Mouse (Mus musculus): ENCODE measurements around the gene Lsm7. TPM values are rescaled to one million over a fixed set of nuclear protein-coding genes. Genes with fewer than 3 reads are reported as not detected.
"Not testable (repeated sequence)": the region's sequence is repeated elsewhere in the genome, so short reads cannot be mapped to it uniquely, and the experiment has no call there.

The Lsm7 gene
- total RNA-seq, 2 experiments from 2014 or later, result 24.7 to 78.9 TPM

- peak; percentile 0; the same call in 1 of the 2 replicates for ATAC-seq (replicated peaks; ENCODE audit: low FRiP score, poor library complexity, severe bottlenecking)
Measured at GRCm38 (mm10) chr10:80819406-80819805, 35.6 kb downstream of the Lsm7 start.

GRCm38 (mm10) chr10:80818599-80819281 lies 36.3 kb downstream of the Lsm7 start:
- ATAC-seq (replicated peaks; ENCODE audit: low FRiP score, poor library complexity, severe bottlenecking), result peak; percentile 99

DNA sequence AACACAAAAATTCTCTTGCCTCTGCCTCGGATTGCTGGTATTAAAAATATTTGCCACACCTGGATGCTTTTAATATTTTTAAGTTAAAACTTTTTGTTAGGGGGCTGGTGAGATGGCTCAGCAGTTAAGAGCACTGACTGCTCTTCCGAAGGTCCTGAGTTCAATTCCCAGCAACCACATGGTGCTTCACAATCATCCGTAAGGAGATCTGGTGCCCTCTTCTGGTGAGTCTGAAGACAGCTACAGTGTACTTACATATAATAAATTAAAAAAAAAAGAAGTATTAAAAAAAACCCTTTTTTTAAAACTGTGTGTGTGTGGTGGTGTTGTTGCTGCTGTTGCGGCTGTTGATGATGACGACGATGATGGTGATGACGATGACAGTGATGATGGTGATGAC lies 37.1 kb downstream of the Lsm7 start:
- ATAC-seq (replicated peaks; ENCODE audit: low FRiP score, poor library complexity, severe bottlenecking), result not testable (repeated sequence)

GRCm38 (mm10) chr10:80817164-80817563 lies 37.8 kb downstream of the Lsm7 start:
- no peak for ATAC-seq (replicated peaks; ENCODE audit: low FRiP score, poor library complexity, severe bottlenecking)

DNA sequence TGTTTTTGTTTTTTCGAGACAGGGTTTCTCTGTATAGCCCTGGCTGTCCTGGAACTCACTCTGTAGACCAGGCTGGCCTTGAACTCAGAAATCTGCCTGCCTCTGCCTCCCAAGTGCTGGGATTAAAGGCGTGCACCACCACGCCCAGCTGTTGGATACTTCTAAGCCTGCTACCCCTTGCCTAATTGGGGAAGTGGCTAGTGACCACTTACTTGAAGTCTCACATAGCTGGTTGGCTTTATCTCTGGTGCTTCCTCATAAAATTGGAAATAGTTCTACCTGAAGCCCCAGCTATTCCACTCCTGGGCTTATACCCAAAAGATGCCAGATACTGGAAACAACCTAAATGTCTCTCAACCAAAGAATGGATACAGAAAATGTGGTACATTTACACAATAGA lies 38.7 kb downstream of the Lsm7 start:
- not testable (repeated sequence) for ATAC-seq (replicated peaks; ENCODE audit: low FRiP score, poor library complexity, severe bottlenecking)

GRCm38 (mm10) chr10:80814800-80815199 lies 40.2 kb downstream of the Lsm7 start:
- ATAC-seq (replicated peaks; ENCODE audit: low FRiP score, poor library complexity, severe bottlenecking), result no peak

GRCm38 (mm10) chr10:80813366-80813765 lies 41.6 kb downstream of the Lsm7 start, which contains the start of gene Jsrp1:
Jsrp1 (minus strand) TSS chr10:80813498.
- ATAC-seq (replicated peaks; ENCODE audit: low FRiP score, poor library complexity, severe bottlenecking), result no peak

- ATAC-seq (replicated peaks; ENCODE audit: low FRiP score, poor library complexity, severe bottlenecking), result no peak
Measured at GRCm38 (mm10) chr10:80812391-80813041, 42.5 kb downstream of the Lsm7 start.

DNA sequence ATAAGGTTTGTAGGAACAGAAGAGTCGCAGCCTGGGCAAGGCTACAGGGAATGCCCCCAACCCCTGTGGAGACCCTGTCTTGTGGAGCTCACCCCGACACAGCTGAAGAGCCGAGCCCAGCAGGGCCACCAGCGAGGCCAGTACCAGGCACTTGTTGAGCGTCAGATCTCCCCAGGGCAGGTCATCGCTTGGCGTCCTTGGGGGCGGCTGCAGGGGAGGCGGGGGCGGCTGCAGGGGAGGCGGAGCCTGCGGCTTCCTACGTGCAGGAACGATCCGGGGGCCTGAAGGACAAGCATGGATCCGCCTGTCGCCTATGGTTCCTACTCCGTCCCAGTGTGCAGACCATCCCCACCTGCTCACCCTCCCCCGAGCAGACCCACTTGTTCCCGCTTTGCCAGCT lies 44.9 kb downstream of the Lsm7 start:
- ATAC-seq (replicated peaks; ENCODE audit: low FRiP score, poor library complexity, severe bottlenecking), result no peak

DNA sequence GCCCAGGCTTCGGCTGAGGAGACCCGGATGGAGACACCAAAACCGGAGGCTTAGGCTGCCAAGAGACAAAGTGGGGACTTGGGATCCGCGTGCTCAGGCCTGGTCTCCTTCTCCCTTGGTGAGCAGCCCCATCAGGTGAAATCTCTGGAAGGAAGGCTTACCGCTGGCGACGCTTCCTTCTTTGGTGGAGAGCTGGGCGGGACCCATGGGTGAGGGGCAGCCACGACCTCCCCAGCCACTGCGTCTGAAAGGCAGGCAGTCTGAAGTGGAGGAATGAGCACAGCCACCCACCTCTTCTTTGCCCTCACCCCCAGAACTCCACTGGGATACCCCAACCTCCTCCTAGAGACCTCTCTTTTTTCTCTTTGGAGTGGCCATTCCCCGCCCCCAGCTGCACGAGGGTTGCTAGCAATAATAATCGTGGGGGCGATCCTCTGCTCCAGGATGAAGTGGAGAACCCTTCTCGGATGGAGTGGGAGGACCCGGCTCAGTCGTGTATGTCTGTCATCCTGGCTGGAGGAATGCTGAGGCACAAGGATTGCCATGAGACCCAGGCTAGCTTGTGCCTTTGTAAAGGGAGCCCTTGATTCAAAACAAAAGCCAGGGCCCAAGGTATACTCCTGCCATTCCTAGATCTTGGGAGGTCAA lies 45.9 kb downstream of the Lsm7 start:
- no peak for ATAC-seq (replicated peaks; ENCODE audit: low FRiP score, poor library complexity, severe bottlenecking)

- no peak for ATAC-seq (replicated peaks; ENCODE audit: low FRiP score, poor library complexity, severe bottlenecking)
Measured at GRCm38 (mm10) chr10:80808099-80808984, 46.7 kb downstream of the Lsm7 start.

DNA sequence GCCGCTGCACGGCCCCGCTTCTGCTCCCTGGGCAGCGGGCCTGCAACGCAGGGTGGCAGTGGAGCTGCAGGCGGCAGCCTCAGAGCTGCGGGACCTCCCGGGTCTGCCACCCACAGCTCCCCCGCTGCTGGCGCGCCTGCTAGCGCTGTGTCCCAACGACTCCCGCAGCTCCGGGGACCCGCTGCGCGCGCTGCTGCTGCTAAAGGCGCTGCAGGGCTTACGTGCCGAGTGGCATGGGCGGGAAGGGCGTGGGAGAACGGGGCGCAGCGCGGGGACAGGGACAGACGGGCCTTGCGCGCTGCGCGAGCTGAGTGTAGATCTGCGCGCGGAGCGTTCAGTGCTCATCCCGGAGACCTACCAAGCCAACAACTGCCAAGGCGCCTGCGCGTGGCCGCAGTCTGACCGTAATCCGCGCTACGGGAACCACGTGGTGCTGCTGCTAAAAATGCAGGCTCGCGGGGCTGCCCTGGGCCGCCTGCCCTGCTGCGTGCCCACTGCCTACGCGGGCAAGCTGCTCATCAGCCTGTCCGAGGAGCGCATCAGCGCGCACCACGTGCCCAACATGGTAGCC lies 47.9 kb downstream of the Lsm7 start:
- ATAC-seq (replicated peaks; ENCODE audit: low FRiP score, poor library complexity, severe bottlenecking), result no peak

GRCm38 (mm10) chr10:80806341-80807056 lies 48.5 kb downstream of the Lsm7 start:
- ATAC-seq (replicated peaks; ENCODE audit: low FRiP score, poor library complexity, severe bottlenecking), result no peak

GRCm38 (mm10) chr10:80805925-80806324 lies 49.1 kb downstream of the Lsm7 start:
- ATAC-seq (replicated peaks; ENCODE audit: low FRiP score, poor library complexity, severe bottlenecking), result peak; percentile 76

DNA sequence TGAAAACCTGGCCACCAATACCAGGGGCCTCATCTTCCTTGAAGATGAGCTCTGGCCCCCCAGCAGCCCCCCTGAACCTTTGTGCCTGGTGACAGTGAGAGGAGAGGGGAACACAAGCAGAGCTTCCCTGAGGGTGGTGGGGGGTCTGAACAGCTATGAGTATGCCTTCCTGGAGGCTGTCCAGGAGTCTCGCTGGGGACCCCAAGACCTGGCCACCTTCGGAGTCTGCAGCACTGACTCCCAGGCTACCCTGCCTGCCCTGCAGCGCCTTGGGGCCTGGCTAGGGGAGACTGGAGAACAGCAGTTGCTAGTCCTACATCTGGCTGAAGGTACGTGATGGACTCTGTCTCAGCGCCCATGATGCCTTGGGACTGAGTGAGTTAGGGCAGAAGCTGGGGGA lies 49.7 kb downstream of the Lsm7 start:
- no peak for ATAC-seq (replicated peaks; ENCODE audit: low FRiP score, poor library complexity, severe bottlenecking)

GRCm38 (mm10) chr10:80804916-80805315 lies 50.1 kb downstream of the Lsm7 start, which contains the start of gene Amh:
Amh (plus strand) TSS chr10:80805243.
- no peak for ATAC-seq (replicated peaks; ENCODE audit: low FRiP score, poor library complexity, severe bottlenecking)

DNA sequence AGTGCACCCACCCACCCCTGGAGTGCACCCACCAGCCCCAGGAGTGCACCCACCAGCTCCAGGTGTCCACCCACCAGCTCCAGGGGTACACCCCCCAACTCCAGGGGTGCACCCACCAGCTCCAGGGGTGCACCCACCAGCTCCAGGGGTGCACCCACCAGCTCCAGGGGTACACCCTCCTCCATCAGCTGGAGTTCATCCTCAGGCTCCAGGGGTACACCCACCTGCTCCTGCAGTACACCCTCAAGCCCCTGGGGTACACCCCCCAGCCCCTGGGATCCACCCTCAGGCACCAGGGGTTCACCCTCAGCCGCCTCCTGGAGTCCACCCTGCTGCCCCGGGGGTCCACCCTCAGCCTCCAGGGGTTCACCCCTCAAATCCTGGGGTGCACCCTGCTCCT lies 50.7 kb downstream of the Lsm7 start:
- no peak for ATAC-seq (replicated peaks; ENCODE audit: low FRiP score, poor library complexity, severe bottlenecking)

GRCm38 (mm10) chr10:80802996-80803395 lies 52.0 kb downstream of the Lsm7 start:
- no peak for ATAC-seq (replicated peaks; ENCODE audit: low FRiP score, poor library complexity, severe bottlenecking)

All from erythroid progenitor cell, adult 5-6 weeks (primary cell).